Mouse (Mus musculus): Measurements from ENCODE around the gene Myo9b. TPM values are rescaled to one million over a fixed set of nuclear protein-coding genes. Genes with fewer than 3 reads are reported as not detected.

The Myo9b gene
- polyA plus RNA-seq, 1 experiment from 2014 or later = 21.2 TPM

- no peaks in the 10 kb centered on the region for H3K27me3 ChIP-seq (ENCODE audit: insufficient read depth, low read length)
- 92% methylated on average over 2 of the region's 2 CpGs for WGBS
- no peak overlapping the region for H3K9ac ChIP-seq (replicated peaks; ENCODE audit: low read length)
- peaks cover 8% of the 10 kb centered on the region; the same call in 1 of the 2 replicates for H3K4me1 ChIP-seq (ENCODE audit: insufficient read depth, low read length)
- H3K27ac ChIP-seq (ENCODE audit: low read length) = no peak overlapping the region
- H3K9me3 ChIP-seq (ENCODE audit: low read length) = no peaks in the 10 kb centered on the region
- 0 out of 2 replicates have a peak, but pooled peaks cover 4% of the 10 kb centered on the region for H3K36me3 ChIP-seq (ENCODE audit: insufficient read depth, low read length)
- no peak for ATAC-seq (ENCODE audit: low FRiP score, low TSS enrichment)
- H3K4me3 ChIP-seq (ENCODE audit: low read length) = no peak overlapping the region
- H3K4me2 ChIP-seq (replicated peaks; ENCODE audit: low read depth, low read length) = no peak overlapping the region
Measured at GRCm38 (mm10) chr8:71391696-71392095, 119.2 kb downstream of the Myo9b start.

- Histone ChIP-seq H3K9ac (replicated peaks; ENCODE audit: low read length) (no peak overlapping the region), H3K9me3 (ENCODE audit: low read length) (no peaks in the 10 kb centered on the region), H3K4me2 (replicated peaks; ENCODE audit: low read depth, low read length) (no peak overlapping the region), H3K4me1 (ENCODE audit: insufficient read depth, low read length) (peaks cover 10% of the 10 kb centered on the region), H3K27ac (ENCODE audit: low read length) (no peak overlapping the region), H3K36me3 (ENCODE audit: insufficient read depth, low read length) (0 out of 2 replicates have a peak, but pooled peaks cover 4% of the 10 kb centered on the region), H3K27me3 (ENCODE audit: insufficient read depth, low read length) (no peaks in the 10 kb centered on the region), H3K4me3 (ENCODE audit: low read length) (no peak overlapping the region)
- no peak for ATAC-seq (ENCODE audit: low FRiP score, low TSS enrichment)
- 77% methylated on average over 5 of the region's 5 CpGs for WGBS
Measured at GRCm38 (mm10) chr8:71392391-71392790, 119.9 kb downstream of the Myo9b start.

- Histone ChIP-seq H3K9ac (replicated peaks; ENCODE audit: low read length) (no peak overlapping the region), H3K4me3 (ENCODE audit: low read length) (peak overlapping the region; percentile 29), H3K27me3 (ENCODE audit: insufficient read depth, low read length) (no peaks in the 10 kb centered on the region), H3K4me1 (ENCODE audit: insufficient read depth, low read length) (peaks cover 15% of the 10 kb centered on the region), H3K27ac (ENCODE audit: low read length) (no peak overlapping the region), H3K36me3 (ENCODE audit: insufficient read depth, low read length) (0 out of 2 replicates have a peak, but pooled peaks cover 3% of the 10 kb centered on the region), H3K4me2 (replicated peaks; ENCODE audit: low read depth, low read length) (peak overlapping the region; percentile 43), H3K9me3 (ENCODE audit: low read length) (no peaks in the 10 kb centered on the region)
- no peak for ATAC-seq (ENCODE audit: low FRiP score, low TSS enrichment)
- 14% methylated on average over 3 of the region's 3 CpGs for WGBS
Measured at GRCm38 (mm10) chr8:71392871-71393270, 120.4 kb downstream of the Myo9b start.

- WGBS = 89% methylated on average over 7 of the region's 7 CpGs
- Histone ChIP-seq H3K4me2 (replicated peaks; ENCODE audit: low read depth, low read length) (peak overlapping the region; percentile 44), H3K4me1 (ENCODE audit: insufficient read depth, low read length) (peaks cover 15% of the 10 kb centered on the region), H3K36me3 (ENCODE audit: insufficient read depth, low read length) (peaks cover 10% of the 10 kb centered on the region), H3K27ac (ENCODE audit: low read length) (peak overlapping the region; percentile 66; the same call in 1 of the 2 replicates), H3K9me3 (ENCODE audit: low read length) (no peaks in the 10 kb centered on the region), H3K27me3 (ENCODE audit: insufficient read depth, low read length) (no peaks in the 10 kb centered on the region), H3K9ac (replicated peaks; ENCODE audit: low read length) (peak overlapping the region; percentile 44), H3K4me3 (ENCODE audit: low read length) (peak overlapping the region; percentile 35)
- ATAC-seq (ENCODE audit: low FRiP score, low TSS enrichment) = no peak
Measured at GRCm38 (mm10) chr8:71394481-71394880, 122.0 kb downstream of the Myo9b start.

- peak overlapping the region; percentile 35 for H3K4me3 ChIP-seq (ENCODE audit: low read length)
- peak overlapping the region; percentile 66; the same call in 1 of the 2 replicates for H3K27ac ChIP-seq (ENCODE audit: low read length)
- peaks cover 15% of the 10 kb centered on the region for H3K4me1 ChIP-seq (ENCODE audit: insufficient read depth, low read length)
- peak overlapping the region; percentile 44 for H3K4me2 ChIP-seq (replicated peaks; ENCODE audit: low read depth, low read length)
- peaks cover 16% of the 10 kb centered on the region for H3K36me3 ChIP-seq (ENCODE audit: insufficient read depth, low read length)
- 76% methylated on average over 10 of the region's 10 CpGs for WGBS
- H3K27me3 ChIP-seq (ENCODE audit: insufficient read depth, low read length) = no peaks in the 10 kb centered on the region
- no peaks in the 10 kb centered on the region for H3K9me3 ChIP-seq (ENCODE audit: low read length)
- H3K9ac ChIP-seq (replicated peaks; ENCODE audit: low read length) = peak overlapping the region; percentile 51
- no peak for ATAC-seq (ENCODE audit: low FRiP score, low TSS enrichment)
Measured at GRCm38 (mm10) chr8:71395071-71395470, 122.6 kb downstream of the Myo9b start.

- ATAC-seq (ENCODE audit: low FRiP score, low TSS enrichment) = no peak
- peak within 1 kb of the TSS; percentile 92 for H3K27ac ChIP-seq (ENCODE audit: low read length)
- H3K36me3 ChIP-seq (ENCODE audit: insufficient read depth, low read length) = peaks cover 20% of the 10 kb centered on the region
- H3K4me3 ChIP-seq (ENCODE audit: low read length) = peak within 1 kb of the TSS; percentile 96
- H3K4me2 ChIP-seq (replicated peaks; ENCODE audit: low read depth, low read length) = peak within 1 kb of the TSS; percentile 95
- WGBS = 78% methylated on average over 9 of the region's 9 CpGs
- no peaks in the 10 kb centered on the region for H3K9me3 ChIP-seq (ENCODE audit: low read length)
- H3K9ac ChIP-seq (replicated peaks; ENCODE audit: low read length) = peak within 1 kb of the TSS; percentile 51
- peaks cover 15% of the 10 kb centered on the region for H3K4me1 ChIP-seq (ENCODE audit: insufficient read depth, low read length)
- H3K27me3 ChIP-seq (ENCODE audit: insufficient read depth, low read length) = no peaks in the 10 kb centered on the region
Measured at GRCm38 (mm10) chr8:71395629-71396028, 123.1 kb downstream of the Myo9b start, which contains the start of gene Ushbp1. Ushbp1 (minus strand) TSS chr8:71395802.

GRCm38 (mm10) chr8:71396639-71397305 is 124.3 kb downstream of the Myo9b start, which contains the start of gene Babam1:
Babam1 (plus strand) TSS chr8:71396861.
- Histone ChIP-seq H3K27me3 (ENCODE audit: insufficient read depth, low read length) (no peaks in the 10 kb centered on the region), H3K4me3 (ENCODE audit: low read length) (peak within 1 kb of the TSS; percentile 96), H3K4me1 (ENCODE audit: insufficient read depth, low read length) (peaks cover 15% of the 10 kb centered on the region), H3K27ac (ENCODE audit: low read length) (peak within 1 kb of the TSS; percentile 92), H3K9me3 (ENCODE audit: low read length) (no peaks in the 10 kb centered on the region), H3K4me2 (replicated peaks; ENCODE audit: low read depth, low read length) (peak within 1 kb of the TSS; percentile 95), H3K36me3 (ENCODE audit: insufficient read depth, low read length) (peaks cover 25% of the 10 kb centered on the region), H3K9ac (replicated peaks; ENCODE audit: low read length) (peak within 1 kb of the TSS; percentile 87)
- ATAC-seq (ENCODE audit: low FRiP score, low TSS enrichment) = peak; percentile 97
- 1% methylated on average over 34 of the region's 34 CpGs for WGBS

- Histone ChIP-seq H3K9me3 (ENCODE audit: low read length) (no peaks in the 10 kb centered on the region), H3K27me3 (ENCODE audit: insufficient read depth, low read length) (no peaks in the 10 kb centered on the region), H3K9ac (replicated peaks; ENCODE audit: low read length) (peak overlapping the region; percentile 87), H3K36me3 (ENCODE audit: insufficient read depth, low read length) (peaks cover 25% of the 10 kb centered on the region), H3K4me1 (ENCODE audit: insufficient read depth, low read length) (peaks cover 15% of the 10 kb centered on the region), H3K4me3 (ENCODE audit: low read length) (peak overlapping the region; percentile 96), H3K27ac (ENCODE audit: low read length) (no peak overlapping the region), H3K4me2 (replicated peaks; ENCODE audit: low read depth, low read length) (peak overlapping the region; percentile 95)
- WGBS = 85% methylated on average over 12 of the region's 12 CpGs
- ATAC-seq (ENCODE audit: low FRiP score, low TSS enrichment) = no peak
Measured at GRCm38 (mm10) chr8:71397701-71398100, 125.2 kb downstream of the Myo9b start.

- H3K27ac ChIP-seq (ENCODE audit: low read length) = no peak overlapping the region
- no peak overlapping the region for H3K4me2 ChIP-seq (replicated peaks; ENCODE audit: low read depth, low read length)
- no peaks in the 10 kb centered on the region for H3K27me3 ChIP-seq (ENCODE audit: insufficient read depth, low read length)
- ATAC-seq (ENCODE audit: low FRiP score, low TSS enrichment) = no peak
- peaks cover 25% of the 10 kb centered on the region for H3K36me3 ChIP-seq (ENCODE audit: insufficient read depth, low read length)
- WGBS = 87% methylated on average over 2 of the region's 2 CpGs
- peaks cover 21% of the 10 kb centered on the region for H3K4me1 ChIP-seq (ENCODE audit: insufficient read depth, low read length)
- no peak overlapping the region for H3K4me3 ChIP-seq (ENCODE audit: low read length)
- no peaks in the 10 kb centered on the region for H3K9me3 ChIP-seq (ENCODE audit: low read length)
- no peak overlapping the region for H3K9ac ChIP-seq (replicated peaks; ENCODE audit: low read length)
Measured at GRCm38 (mm10) chr8:71400826-71401225, 128.3 kb downstream of the Myo9b start.

GRCm38 (mm10) chr8:71401454-71401853 is 128.9 kb downstream of the Myo9b start:
- H3K4me1 ChIP-seq (ENCODE audit: insufficient read depth, low read length) = peaks cover 16% of the 10 kb centered on the region
- no peak overlapping the region for H3K4me3 ChIP-seq (ENCODE audit: low read length)
- no peak for ATAC-seq (ENCODE audit: low FRiP score, low TSS enrichment)
- peaks cover 25% of the 10 kb centered on the region for H3K36me3 ChIP-seq (ENCODE audit: insufficient read depth, low read length)
- H3K27ac ChIP-seq (ENCODE audit: low read length) = no peak overlapping the region
- H3K4me2 ChIP-seq (replicated peaks; ENCODE audit: low read depth, low read length) = no peak overlapping the region
- H3K9ac ChIP-seq (replicated peaks; ENCODE audit: low read length) = no peak overlapping the region
- H3K9me3 ChIP-seq (ENCODE audit: low read length) = no peaks in the 10 kb centered on the region
- no peaks in the 10 kb centered on the region for H3K27me3 ChIP-seq (ENCODE audit: insufficient read depth, low read length)
